Mouse (Mus musculus): ENCODE results near the gene Kat2a. TPM values are rescaled to one million over a fixed set of nuclear protein-coding genes. Genes with fewer than 3 reads are reported as not detected.

Gene Kat2a
- polyA plus RNA-seq, 1 experiment, result 87.0 TPM

GRCm38 (mm10) chr11:100703366-100703765, 8.9 kb downstream of the Kat2a start:
- no peak for TF ChIP-seq GATA1 (IDR thresholded peaks at IDR 0.05; ENCODE audit: low read length)

GRCm38 (mm10) chr11:100702906-100703305, 9.4 kb downstream of the Kat2a start:
- TF ChIP-seq GATA1 (IDR thresholded peaks at IDR 0.05; ENCODE audit: low read length), result no peak

- TF ChIP-seq GATA1 (IDR thresholded peaks at IDR 0.05; ENCODE audit: low read length), result no peak
Observed at GRCm38 (mm10) chr11:100702081-100702851, 10.0 kb downstream of the Kat2a start.

- no peak for TF ChIP-seq GATA1 (IDR thresholded peaks at IDR 0.05; ENCODE audit: low read length)
Observed at GRCm38 (mm10) chr11:100701301-100701700, 11.0 kb downstream of the Kat2a start.

- no peak for TF ChIP-seq GATA1 (IDR thresholded peaks at IDR 0.05; ENCODE audit: low read length)
Observed at GRCm38 (mm10) chr11:100700710-100701109, 11.6 kb downstream of the Kat2a start.

GRCm38 (mm10) chr11:100697921-100698320, 14.3 kb downstream of the Kat2a start:
- TF ChIP-seq GATA1 (IDR thresholded peaks at IDR 0.05; ENCODE audit: low read length), result no peak

- TF ChIP-seq GATA1 (IDR thresholded peaks at IDR 0.05; ENCODE audit: low read length), result no peak
Observed at GRCm38 (mm10) chr11:100694926-100695325, 17.3 kb downstream of the Kat2a start.

GRCm38 (mm10) chr11:100693154-100693553, 19.1 kb downstream of the Kat2a start:
- no peak for TF ChIP-seq GATA1 (IDR thresholded peaks at IDR 0.05; ENCODE audit: low read length)

- TF ChIP-seq GATA1 (IDR thresholded peaks at IDR 0.05; ENCODE audit: low read length), result no peak
Observed at GRCm38 (mm10) chr11:100692164-100692616, 20.1 kb downstream of the Kat2a start, which contains the start of gene Zfp385c. Zfp385c (minus strand) TSS chr11:100692455.

- no peak for TF ChIP-seq GATA1 (IDR thresholded peaks at IDR 0.05; ENCODE audit: low read length)
Observed at GRCm38 (mm10) chr11:100690389-100690788, 21.9 kb downstream of the Kat2a start.

- TF ChIP-seq GATA1 (IDR thresholded peaks at IDR 0.05; ENCODE audit: low read length), result no peak
Observed at GRCm38 (mm10) chr11:100688443-100688842, 23.8 kb downstream of the Kat2a start.

GRCm38 (mm10) chr11:100687265-100687664, 25.0 kb downstream of the Kat2a start:
- no peak for TF ChIP-seq GATA1 (IDR thresholded peaks at IDR 0.05; ENCODE audit: low read length)

- no peak for TF ChIP-seq GATA1 (IDR thresholded peaks at IDR 0.05; ENCODE audit: low read length)
Observed at GRCm38 (mm10) chr11:100685371-100685770, 26.9 kb downstream of the Kat2a start.

GRCm38 (mm10) chr11:100684084-100684483, 28.2 kb downstream of the Kat2a start:
- TF ChIP-seq GATA1 (IDR thresholded peaks at IDR 0.05; ENCODE audit: low read length), result no peak

GRCm38 (mm10) chr11:100682526-100682925, 29.7 kb downstream of the Kat2a start:
- TF ChIP-seq GATA1 (IDR thresholded peaks at IDR 0.05; ENCODE audit: low read length), result no peak

GRCm38 (mm10) chr11:100681826-100682225, 30.4 kb downstream of the Kat2a start:
- no peak for TF ChIP-seq GATA1 (IDR thresholded peaks at IDR 0.05; ENCODE audit: low read length)

- no peak for TF ChIP-seq GATA1 (IDR thresholded peaks at IDR 0.05; ENCODE audit: low read length)
Observed at GRCm38 (mm10) chr11:100677810-100678209, 34.5 kb downstream of the Kat2a start.

All from G1E-ER4 (cell line).